Mouse (Mus musculus) CH12F3 (cell line): ENCODE results near the gene Ryk.

Experiments
- in situ Hi-C: fragments of 300-500 bp; cut with MboI; formaldehyde crosslinking; loops from 2 replicates; pipeline ENCODE4 v1.14.3; 2020; ENCODE audit warnings: low sequenced_read_pairs

Ryk gene

DNA sequence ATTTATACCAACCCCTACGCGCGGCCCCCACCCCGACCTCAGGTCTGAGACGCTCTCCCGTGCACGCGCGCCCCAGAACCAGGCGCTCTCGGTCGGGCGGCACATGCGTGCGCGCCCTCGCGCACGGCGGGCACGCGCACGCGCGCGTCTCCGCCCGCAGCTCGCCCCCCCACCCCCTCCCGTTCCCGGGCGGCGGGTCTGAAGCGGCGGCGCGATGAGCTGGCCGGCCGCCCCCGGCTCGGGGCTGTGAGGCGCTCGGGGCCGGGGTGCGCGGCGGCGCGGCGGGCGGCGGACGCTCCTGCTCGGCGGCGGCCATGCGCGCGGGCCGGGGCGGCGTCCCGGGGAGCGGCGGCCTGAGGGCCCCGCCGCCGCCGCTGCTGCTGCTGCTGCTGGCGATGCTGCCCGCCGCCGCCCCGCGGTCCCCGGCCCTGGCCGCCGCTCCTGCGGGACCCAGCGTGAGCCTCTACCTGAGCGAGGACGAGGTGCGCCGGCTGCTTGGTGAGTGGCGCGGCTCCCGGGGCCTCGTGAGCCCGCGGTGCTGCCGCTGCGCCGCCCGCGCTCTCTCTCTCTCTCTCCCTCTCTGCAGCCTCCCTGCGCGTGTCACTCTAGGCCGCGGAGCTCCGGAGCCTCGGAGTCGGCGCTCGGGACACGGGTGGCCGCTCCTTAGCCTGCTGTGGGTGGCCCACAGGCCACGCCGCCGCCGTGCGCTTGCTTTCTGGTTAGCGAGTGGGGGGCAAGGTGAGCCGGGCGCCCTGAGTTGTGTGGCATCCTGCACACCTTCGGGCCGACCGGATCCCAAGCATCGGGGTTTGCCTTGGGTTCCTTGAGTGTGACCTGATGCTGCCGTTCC lies at the start of gene Ryk:
Gene Ryk, plus strand, starts transcription at position 176 of the 850 bp plus-strand sequence.
- in situ Hi-C loops = no loop called here

DNA sequence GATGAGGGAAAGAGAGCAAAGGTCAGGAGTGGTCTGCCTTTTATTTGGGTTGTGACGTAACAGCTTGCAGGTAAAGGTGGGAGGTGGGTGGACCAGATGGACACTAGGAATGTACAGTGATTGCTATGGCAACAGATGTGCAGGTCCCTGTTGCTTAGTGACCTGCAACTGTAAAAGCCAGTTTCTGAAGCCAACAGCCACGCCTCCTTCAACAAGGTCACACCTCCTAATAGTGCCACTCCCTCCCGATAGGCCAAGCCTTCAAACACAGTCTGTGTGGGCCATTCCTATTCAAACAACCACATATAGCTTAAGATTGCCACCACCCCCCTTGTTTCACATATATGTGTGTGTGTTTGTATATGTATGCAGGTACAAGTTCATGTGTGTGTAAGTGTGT lies 45.2 kb upstream of the Ryk start:
- in situ Hi-C loops = no loop called here

DNA sequence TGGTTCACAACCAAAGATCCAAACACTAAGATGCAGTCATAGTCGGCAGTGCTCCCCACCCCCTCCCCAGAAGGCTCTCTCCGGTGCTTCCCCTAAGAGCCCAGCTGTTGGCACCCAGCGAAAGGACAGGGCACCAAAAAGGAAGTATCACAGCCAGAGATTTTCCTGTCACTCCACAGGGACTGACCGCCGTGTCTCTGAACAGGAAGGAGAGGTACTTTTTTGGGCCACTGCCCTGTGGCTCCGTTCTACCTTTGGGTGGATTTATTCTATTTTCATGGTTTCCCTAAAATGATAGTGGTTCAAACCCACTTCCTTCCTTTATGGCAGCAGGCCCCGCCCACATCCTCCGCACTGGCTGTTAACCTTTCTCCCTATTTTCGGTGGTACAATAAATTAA lies 42.9 kb upstream of the Ryk start:
- in situ Hi-C loops = no loop called here

DNA sequence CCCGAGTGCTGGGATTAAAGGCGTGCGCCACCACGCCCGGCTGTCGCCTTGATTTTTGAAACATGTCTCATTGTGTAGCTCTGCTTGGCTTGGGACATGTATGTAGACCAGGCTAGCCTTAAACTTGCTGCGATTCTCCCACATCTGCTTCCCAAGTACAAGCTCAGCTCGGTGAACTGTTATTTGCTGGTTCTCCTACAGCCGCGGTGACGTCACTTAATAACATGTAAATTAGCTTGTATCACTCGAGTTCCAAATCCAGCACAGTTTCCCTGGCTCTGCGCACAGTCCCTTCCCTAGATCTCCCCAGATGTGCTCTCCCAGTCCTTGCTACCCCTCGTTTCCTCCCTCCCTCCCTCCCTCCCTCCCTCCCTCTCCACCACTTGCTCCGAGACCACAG lies 41.9 kb upstream of the Ryk start:
- in situ Hi-C loops = no loop called here

DNA sequence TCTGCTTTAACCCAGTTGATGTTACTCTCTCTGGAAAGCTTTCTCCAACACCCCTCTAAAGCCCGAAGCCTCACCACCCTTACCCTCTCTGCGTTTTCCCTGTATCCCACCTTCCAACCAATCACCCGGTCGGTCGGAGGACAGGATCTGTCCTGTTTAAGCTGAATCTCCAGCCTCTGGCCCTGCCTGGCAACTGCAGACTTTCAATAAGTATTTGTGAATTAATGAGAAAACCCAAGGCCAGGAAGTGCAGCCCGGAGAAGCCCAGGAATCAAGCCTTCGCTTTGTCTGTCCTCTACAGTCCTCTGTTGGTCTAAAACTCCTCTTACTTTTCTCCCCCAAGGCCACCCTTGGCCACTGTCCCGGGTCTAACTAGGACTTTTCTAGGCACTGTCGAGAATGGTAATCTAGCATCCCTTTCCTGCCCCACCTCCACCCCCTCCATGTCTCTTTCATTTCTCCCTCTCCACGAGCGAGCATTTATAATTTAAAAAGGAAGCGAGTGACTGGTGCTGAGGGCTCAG lies 41.4 kb upstream of the Ryk start:
- in situ Hi-C loops = no loop called here

DNA sequence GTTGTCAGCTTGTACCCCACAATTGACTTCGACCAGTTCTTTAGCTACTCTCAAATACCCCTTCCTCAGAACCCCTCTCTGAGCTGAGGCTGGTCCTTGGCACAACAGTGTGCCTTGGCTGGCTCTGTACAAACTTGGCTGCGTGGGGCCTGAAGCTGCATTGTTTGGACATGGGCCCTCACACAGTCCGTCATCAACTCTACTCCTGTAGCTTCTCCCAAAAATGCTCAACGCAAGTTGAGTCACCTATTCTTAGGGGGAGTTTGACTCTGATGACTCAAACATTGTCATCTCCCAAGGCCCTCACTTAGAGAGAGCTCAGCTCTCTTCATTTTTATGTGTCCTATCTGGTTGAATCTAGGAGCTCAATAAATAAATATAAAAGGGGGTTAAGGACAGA lies 36.3 kb upstream of the Ryk start:
- in situ Hi-C loops = no loop called here

DNA sequence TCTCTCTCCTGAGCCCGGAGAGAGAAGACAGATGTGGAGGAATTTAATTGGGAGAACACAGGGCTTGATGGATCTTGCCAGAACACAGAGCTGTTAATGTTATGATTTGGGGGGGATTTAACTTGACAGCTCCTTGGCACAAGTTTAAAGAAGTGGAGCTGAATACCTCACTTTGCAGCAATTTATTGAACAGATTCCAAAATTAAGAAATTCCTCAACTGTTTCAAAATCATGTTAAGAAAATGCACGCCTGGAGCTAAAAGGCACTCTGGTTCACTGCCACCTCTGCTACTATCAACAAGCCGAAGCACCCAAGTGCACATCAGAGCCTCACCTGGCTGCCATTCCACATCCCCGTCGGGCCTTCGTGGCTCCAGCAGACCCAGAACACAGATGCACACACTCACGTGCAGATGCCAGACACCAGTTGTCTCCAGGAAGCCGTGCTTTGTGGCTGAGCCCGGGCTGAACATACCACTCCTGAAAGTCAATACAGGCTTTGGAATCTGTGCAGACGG lies 28.6 kb upstream of the Ryk start:
- in situ Hi-C loops = no loop called here

DNA sequence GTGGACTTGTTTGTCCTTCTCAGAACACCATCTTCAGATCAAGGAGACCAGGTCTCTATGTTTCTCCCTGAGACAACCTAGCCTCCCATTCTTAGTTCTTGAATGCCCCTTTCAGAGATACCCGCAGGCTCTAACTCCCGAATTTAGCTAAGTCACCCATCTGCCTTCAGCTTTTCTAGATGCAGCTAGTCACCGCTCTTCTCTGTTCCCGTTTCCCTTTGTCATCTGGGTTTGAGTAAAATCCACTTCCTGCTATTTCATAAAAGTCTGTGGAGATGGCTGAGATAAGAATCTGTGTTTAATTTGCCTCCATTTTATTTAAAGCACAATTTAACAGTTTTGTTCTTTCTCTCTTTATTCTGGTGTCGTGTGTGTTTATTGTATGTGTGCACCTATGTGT lies 23.5 kb upstream of the Ryk start:
- in situ Hi-C loops = no loop called here

DNA sequence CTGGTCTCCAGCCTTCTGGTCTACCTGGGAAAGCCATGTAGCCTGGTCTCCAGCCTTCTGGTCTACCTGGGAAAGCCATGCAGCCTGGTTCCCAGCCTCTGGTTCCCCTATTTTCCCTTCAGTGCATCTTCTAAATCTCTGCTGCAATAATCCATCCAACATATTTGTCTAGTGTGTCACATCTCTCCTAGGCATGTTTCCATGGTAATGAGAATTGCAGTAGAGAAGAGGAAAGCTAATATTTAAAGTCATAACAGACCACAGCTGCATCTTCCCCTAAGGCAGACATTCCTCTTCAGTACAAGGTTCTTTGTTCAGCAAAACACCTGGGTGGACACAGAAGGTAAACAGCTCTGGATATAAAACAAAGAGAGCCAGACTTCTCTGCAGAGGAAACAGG lies 16.5 kb upstream of the Ryk start:
- in situ Hi-C loops = no loop called here

DNA sequence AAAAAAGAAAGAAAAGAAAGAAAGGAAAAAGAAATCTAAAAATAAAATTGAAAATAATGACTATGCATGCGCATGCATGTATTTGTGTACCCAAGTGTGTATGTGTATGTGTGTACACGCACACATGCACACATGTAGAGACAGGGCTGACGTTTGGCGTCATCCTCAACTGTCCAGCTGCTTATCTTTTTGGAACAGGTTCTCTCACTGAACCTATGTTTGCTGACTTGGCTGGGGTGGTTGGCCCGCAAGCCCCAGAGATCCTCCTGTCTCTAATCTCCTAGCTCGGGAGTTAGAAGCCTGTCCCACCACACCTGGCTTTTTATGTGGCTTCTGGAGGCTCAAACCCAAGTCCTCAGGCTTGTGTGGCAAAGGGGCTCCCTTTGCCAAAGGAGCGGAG lies 6.1 kb upstream of the Ryk start:
- in situ Hi-C loops = no loop called here

DNA sequence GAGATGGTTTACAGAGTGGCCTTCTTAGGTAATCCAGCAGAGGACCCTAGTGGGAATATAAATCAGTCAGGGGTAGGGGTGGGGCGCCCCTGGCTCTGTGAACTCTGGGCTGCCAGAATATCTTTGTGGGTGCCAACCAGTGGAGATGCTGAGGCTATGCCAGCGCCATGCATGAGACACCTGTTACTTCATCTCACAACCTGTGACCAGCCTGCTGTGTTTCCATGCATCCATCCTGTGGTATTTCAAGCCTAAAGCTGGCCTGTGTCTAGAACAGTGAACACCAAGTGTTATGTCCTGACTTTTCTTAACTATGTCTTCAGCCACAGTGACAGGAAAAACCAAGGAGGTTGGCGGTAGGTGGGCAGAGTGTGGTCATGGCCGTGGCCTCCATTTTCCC lies 3.2 kb upstream of the Ryk start:
- in situ Hi-C loops = no loop called here

DNA sequence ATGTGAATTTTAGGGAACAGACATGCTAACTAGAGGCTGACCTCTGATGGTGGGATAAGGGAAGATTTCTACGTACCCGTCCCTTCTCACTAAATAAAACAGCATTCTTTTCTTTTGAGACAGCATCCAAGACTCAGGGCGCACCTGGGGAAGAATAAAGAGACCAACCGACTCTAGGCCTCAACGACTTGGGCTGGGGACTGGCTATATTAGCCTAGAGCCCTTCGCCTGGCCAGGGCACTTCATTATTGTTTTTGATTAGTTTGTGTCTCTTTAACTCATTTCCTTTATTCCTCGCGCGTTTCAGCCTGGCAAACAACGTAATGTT lies 339 bp upstream of the Ryk start:
- in situ Hi-C loops = no loop called here

DNA sequence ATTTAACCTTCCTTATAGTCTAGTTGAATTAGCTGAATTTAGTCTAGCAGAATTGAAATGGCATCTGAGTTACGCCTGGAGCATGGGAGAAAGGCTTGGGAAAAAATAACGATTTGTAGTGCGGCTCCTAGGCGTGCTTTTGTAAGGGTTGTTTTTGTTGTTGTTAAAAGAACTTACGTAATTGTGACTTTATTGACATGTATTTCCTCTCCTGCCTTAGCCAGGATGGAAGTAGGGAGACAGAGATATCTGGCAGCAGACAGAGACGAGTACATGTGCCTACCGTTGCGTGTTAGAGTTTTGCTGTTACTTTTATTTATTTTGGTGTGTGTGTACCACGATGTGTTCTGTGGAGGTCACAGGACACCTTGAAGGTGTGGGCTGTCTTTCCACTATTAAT lies 1.6 kb downstream of the Ryk start:
- in situ Hi-C loops = no loop called here

DNA sequence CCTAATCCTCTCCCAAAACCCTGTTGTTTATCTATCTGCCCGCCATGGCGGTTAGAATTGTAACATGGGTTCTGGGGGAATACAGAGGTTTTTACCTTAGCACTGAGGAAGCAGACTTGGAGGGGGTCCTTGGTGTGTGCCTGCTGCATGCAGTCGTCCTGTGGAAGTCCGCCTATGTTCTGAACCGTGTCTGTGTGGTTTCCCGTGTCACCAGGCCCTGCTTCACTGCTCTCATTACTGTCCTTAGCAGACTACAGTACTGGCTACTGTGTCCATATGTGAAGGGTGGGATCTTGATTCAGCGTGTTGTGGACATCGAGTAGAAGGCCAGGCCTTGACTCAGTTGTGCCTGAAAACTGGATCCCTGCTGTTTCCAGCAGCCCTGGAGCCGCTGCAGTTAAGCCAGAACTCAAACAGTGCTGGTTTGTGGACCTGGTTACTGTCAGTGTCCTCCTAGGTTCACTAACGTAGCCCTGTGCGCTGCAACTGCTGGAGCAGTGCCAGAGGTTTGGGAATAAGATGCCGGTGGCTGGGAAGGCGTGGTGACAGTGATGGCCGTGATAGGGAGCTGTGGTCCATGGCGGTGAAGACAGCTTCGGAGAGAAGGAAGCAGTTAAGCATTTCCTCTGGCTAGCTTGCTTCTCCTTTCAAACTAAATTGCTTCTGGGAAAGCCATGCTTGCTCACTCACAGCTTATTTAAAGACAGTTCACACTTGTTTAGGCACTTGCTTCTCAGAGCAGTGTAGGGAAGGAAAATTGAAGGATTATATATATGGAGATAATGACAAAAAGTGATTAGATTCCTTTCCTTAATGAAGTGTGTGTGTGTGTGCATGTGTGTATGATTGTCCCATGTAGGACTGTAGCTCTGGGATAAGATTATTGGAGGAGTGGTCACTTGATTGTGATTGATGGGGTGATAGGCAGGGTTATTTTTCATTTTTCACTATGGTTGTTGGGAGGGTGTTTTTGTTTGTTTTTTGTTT lies 6.4 kb downstream of the Ryk start:
- in situ Hi-C loops = no loop called here

DNA sequence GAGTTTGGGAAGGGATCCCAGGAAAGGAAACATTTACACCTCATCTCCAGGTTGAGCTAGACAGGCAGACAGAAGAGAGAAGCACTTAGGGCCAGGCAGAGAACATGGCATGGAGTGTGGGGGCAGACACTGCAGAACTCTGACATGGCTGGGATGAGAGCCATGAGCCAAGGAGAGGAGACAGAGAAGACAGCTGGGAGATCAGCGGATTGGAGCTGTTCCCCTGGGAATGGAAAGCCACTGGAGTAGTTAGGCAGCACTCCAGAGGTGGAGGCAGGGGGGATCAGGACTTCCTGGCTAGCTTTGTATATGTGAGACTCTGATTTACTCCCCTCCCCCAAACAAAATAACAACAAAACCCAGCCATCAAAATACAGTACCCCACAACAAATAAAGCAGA lies 7.1 kb downstream of the Ryk start:
- in situ Hi-C loops = no loop called here

DNA sequence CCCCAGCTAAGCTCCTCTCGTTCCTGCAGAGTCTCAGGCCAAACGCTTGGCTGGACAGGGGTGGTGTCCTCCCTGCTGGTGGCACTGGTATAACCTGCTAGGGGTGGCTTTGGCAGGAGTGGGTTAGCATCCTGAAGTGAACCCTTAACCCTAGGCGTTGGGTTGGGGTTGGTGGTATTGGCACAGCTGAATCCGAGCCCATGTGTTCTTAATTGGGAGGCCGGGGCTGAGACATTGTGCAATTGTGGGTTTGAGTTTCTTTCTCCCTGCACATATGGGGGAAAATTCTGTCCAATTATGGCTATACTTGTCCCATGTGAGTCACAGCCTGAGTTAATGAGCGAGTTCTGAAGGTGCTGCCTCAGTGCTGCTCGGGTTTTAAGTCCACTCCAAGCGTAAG lies 7.8 kb downstream of the Ryk start:
- in situ Hi-C loops = no loop called here

DNA sequence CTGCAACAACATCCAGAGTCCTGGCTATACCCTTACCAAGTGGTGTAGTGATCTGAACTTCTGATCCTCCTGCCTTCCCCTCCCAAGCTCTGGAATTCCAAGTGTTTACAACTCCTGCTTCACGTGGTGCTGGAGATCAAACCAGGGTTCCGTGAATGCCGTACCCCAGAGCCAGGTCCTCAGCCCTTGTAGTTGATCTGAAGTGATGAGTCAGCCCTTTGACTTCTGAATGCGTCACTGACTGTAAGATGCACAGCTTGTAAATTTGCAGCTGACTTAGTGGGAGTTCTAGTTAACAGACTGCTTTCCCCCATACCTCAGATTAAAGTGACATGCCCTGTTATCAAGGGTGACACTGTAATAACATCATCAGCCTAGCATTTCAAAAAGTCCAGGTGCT lies 8.9 kb downstream of the Ryk start:
- in situ Hi-C loops = no loop called here

DNA sequence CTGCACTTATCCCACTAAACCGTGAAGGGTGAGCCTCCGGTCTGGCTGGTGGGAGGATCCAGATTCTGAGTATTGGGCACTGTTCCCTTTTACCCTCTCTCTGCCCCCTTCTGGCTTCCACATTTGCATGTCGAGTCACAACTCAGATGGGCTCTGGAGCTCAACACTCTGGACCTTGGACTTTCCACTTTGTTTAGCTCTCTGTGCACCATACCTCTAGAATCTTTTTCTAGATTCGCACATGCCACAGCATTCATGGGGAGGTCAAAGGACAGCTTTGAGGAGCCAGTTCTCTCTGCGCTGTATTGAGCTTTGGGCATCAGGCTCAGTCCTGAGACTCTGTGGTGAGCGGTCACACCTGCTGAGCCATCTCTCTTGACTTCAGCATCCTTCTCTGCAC lies 11.1 kb downstream of the Ryk start:
- in situ Hi-C loops = no loop called here

DNA sequence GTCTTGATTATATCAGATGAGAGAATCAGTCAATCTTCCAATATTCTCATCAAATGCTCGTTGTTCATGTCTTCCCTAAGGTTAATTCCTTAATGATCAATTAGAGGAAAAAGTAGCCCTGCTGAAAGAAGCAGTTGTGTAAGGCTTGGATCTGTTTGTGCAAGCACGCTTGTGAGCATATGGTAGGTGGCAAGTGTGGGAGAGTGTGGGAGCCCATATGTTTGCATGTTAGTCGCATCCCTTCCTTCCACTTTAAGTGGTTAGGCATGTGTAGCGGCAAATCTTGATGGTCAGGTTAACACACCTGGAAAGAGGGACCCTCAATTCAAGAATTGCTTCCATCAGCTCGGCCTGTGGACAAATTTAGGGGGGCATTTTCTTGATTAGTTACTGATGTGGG lies 11.6 kb downstream of the Ryk start:
- in situ Hi-C loops = no loop called here

DNA sequence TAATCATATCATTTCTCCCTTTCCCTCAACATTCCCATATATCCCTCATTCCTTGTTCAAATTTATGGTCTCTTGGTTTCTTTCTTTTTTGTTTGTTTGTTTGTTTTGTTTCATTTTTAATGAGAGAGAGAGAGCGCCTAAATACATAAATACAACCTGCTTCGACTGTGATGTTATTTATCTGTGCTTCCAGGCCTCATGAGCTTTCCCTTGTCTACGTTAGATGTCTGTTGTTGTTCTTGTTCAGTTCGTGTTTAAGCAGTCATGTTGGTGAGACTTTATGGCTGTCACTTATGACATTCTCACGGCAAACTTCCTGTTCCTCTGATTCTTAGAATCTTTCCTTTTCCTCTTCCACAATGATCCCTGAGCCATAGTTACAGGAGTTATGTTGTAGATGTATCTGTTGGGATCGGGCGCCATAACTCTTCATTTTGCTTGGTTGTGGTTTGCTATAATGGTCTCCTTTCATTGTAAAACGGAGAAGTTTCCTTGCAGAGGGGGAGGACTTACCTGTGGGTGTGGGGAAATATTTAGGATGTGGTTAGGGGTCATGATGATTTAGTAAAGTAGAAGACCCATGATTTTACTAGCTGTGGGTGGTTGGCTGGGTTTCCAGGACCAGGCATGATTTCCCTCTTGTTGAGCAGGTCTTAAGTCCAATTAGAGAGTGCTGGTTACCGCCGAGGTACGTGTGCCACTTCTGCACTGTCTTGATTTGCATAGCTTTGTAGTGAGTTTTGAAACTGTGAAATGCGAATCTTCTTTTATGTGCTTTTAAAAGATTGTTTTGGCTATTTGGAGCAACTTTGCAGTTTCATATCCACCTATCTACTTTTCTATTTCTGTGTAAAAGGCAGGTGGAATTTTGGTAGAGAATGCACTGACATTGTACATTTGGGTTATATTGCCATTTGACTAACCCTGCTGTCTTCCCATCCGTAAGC lies 17.6 kb downstream of the Ryk start:
- in situ Hi-C loops = no loop called here

DNA sequence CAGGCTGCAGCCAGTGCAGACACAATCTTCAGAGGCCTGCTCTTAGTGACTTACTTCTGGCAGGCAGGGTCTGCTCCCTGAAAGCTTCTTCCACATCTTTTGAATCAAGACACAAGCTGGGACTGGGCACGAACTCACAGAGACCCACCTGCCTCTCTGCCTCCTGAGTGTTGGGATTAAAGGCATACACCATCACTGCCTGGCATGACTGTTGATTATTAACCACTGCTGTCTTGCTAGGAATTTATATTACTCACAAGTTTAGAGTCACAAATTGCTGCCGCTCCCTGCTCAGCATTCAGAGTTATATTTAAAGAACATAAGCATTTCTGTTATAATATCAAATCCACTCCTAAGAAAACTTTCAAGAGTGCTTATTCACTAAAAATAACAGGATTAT lies 23.1 kb downstream of the Ryk start:
- in situ Hi-C loops = no loop called here
